Mouse (Mus musculus) heart, postnatal 0 days (tissue): ENCODE measurements around the gene Ncln.

ENCODE experiments used
- CTCF ChIP-seq: IDR thresholded peaks from 2 replicates; pipeline ENCODE4 v1.5.1; 2016; ENCODE audit warnings: antibody characterized with exemption, control low read depth, low read depth
- EP300 ChIP-seq: IDR thresholded peaks from 2 replicates; pipeline ENCODE4 v1.6.1; 2016; ENCODE audit warnings: antibody characterized with exemption, low read depth

GRCm38 (mm10) chr10:81536734-81537133, 40.5 kb upstream of the Ncln start:
- TF ChIP-seq CTCF = peak; percentile 28
- no peak for TF ChIP-seq EP300
